Mouse (Mus musculus) MEL (cell line): Measurements from ENCODE around the gene Tcf7. TPM values are rescaled to one million over a fixed set of nuclear protein-coding genes. Genes with fewer than 3 reads are reported as not detected.

Experiments used
- DNase-seq: peaks from one replicate; pipeline ENCODE4 v3.0.0; 2011; ENCODE audit warnings: low read depth, low spot score
- H3K27ac ChIP-seq: 2 replicates; pipeline ENCODE4 v1.5.1; 2012; ENCODE audit warnings: low read depth, mild to moderate bottlenecking, control low read depth, low read length, moderate library complexity; ENCODE audit not compliant: control insufficient read depth
- H3K27me3 ChIP-seq, 2 experiments: fragments of 150-350 bp in 1 of 2; sonication (generic) in 1 of 2; 2 replicates each; pipeline ENCODE4 v1.6.1; 2012; ENCODE audit warnings: low read length in 2 of 2, mild to moderate bottlenecking in 2 of 2, improper control_type of control experiment in 1 of 2, moderate library complexity in 1 of 2; ENCODE audit not compliant: insufficient read depth in 2 of 2, control insufficient read depth in 1 of 2
- H3K36me3 ChIP-seq, 2 experiments: 2 replicates each; pipeline ENCODE4 v1.6.1; 2012 to 2014; ENCODE audit warnings: low read length in 2 of 2, improper control_type of control experiment in 1 of 2, inconsistent platforms in 1 of 2, mild to moderate bottlenecking in 1 of 2; ENCODE audit not compliant: insufficient read depth in 2 of 2, control insufficient read depth in 1 of 2
- H3K4me1 ChIP-seq, 2 experiments: fragments of 150-350 bp in 1 of 2; sonication (generic) in 1 of 2; 2 replicates each; pipeline ENCODE4 v1.6.1; 2012; ENCODE audit warnings: low read length in 2 of 2, improper control_type of control experiment in 1 of 2, mild to moderate bottlenecking in 1 of 2; ENCODE audit not compliant: insufficient read depth in 2 of 2, control insufficient read depth in 1 of 2
- H3K4me3 ChIP-seq, 2 experiments: fragments of 150-350 bp in 1 of 2; sonication (generic) in 1 of 2; 2 replicates each; pipeline ENCODE4 v1.5.1; 2012; ENCODE audit warnings: low read depth in 2 of 2, low read length in 2 of 2, mild to moderate bottlenecking in 2 of 2, moderate library complexity in 2 of 2, control low read depth in 1 of 2, improper control_type of control experiment in 1 of 2; ENCODE audit not compliant: control insufficient read depth in 1 of 2, insufficient read depth in 1 of 2
- H3K79me2 ChIP-seq: 2 replicates; pipeline ENCODE4 v1.6.1; 2012; ENCODE audit warnings: mild to moderate bottlenecking, low read length, moderate library complexity; ENCODE audit not compliant: control insufficient read depth, poor library complexity, insufficient read depth
- H3K9ac ChIP-seq: 2 replicates; pipeline ENCODE4 v1.6.1; 2012; ENCODE audit warnings: low read depth, mild to moderate bottlenecking, control low read depth, low read length, moderate library complexity; ENCODE audit not compliant: control insufficient read depth, poor library complexity, severe bottlenecking
- H3K9me3 ChIP-seq: fragments of 150-350 bp; sonication (generic); replicated peaks from 2 replicates; pipeline ENCODE4 v1.6.1; 2012; ENCODE audit warnings: mild to moderate bottlenecking, low read length, improper control_type of control experiment, moderate library complexity; ENCODE audit not compliant: insufficient read depth
- BHLHE40 ChIP-seq: IDR thresholded peaks from 2 replicates; pipeline ENCODE4 v1.6.1; 2012; ENCODE audit warnings: low read depth, mild to moderate bottlenecking, inconsistent platforms, low read length, improper control_type of control experiment, borderline replicate concordance
- CHD2 ChIP-seq: IDR thresholded peaks from 2 replicates; pipeline ENCODE4 v1.6.1; 2011; ENCODE audit warnings: low read length, improper control_type of control experiment
- CTCF ChIP-seq, 3 experiments: IDR thresholded peaks in 2 of 3; conservative IDR thresholded peaks in 1 of 3; 2 replicates each; pipeline ENCODE4 v1.5.1; 2011 to 2012; ENCODE audit warnings: low read length in 3 of 3, low read depth in 2 of 3, mild to moderate bottlenecking in 2 of 3, improper control_type of control experiment in 1 of 3, inconsistent platforms in 1 of 3, mixed read lengths in 1 of 3, moderate library complexity in 1 of 3; ENCODE audit not compliant: control insufficient read depth in 1 of 3, insufficient read depth in 1 of 3, poor library complexity in 1 of 3, severe bottlenecking in 1 of 3
- E2F4 ChIP-seq: IDR thresholded peaks from 2 replicates; pipeline ENCODE4 v1.6.1; 2011; ENCODE audit warnings: low read depth, low read length, improper control_type of control experiment, borderline replicate concordance
- ELF1 ChIP-seq: IDR thresholded peaks from 2 replicates; pipeline ENCODE4 v1.6.1; 2014; ENCODE audit warnings: low read depth, mild to moderate bottlenecking, inconsistent platforms, low read length, improper control_type of control experiment, moderate library complexity
- EP300 ChIP-seq, 2 experiments: IDR thresholded peaks; 2 replicates each; pipeline ENCODE4 v1.6.1; 2011; ENCODE audit warnings: improper control_type of control experiment in 2 of 2, low read length in 2 of 2, low read depth in 1 of 2, mild to moderate bottlenecking in 1 of 2
- ETS1 ChIP-seq: IDR thresholded peaks from 2 replicates; pipeline ENCODE4 v1.6.1; 2012; ENCODE audit warnings: low read depth, mild to moderate bottlenecking, inconsistent platforms, low read length, improper control_type of control experiment, moderate library complexity
- GATA1 ChIP-seq: IDR thresholded peaks from 2 replicates; pipeline ENCODE4 v1.6.1; 2011; ENCODE audit warnings: low read depth, low read length, improper control_type of control experiment
- HCFC1 ChIP-seq: IDR thresholded peaks from 2 replicates; pipeline ENCODE4 v1.6.1; 2012; ENCODE audit warnings: low read depth, mild to moderate bottlenecking, inconsistent platforms, low read length, improper control_type of control experiment, moderate library complexity
- JUND ChIP-seq: IDR thresholded peaks from 2 replicates; pipeline ENCODE4 v1.6.1; 2011; ENCODE audit warnings: low read depth, mild to moderate bottlenecking, improper control_type of control experiment, low read length
- KAT2A ChIP-seq: conservative IDR thresholded peaks from 2 replicates; pipeline ENCODE4 v1.6.1; 2012; ENCODE audit warnings: low read depth, low read length, improper control_type of control experiment, inconsistent platforms
- MAFK ChIP-seq: IDR thresholded peaks from 2 replicates; pipeline ENCODE4 v1.6.1; 2011; ENCODE audit warnings: low read depth, mild to moderate bottlenecking, low read length, improper control_type of control experiment, borderline replicate concordance
- MAX ChIP-seq: IDR thresholded peaks from 2 replicates; pipeline ENCODE4 v1.6.1; 2011; ENCODE audit warnings: low read length, improper control_type of control experiment
- MYB ChIP-seq: IDR thresholded peaks from 2 replicates; pipeline ENCODE4 v1.6.1; 2011; ENCODE audit warnings: mild to moderate bottlenecking, low read depth, low read length, improper control_type of control experiment
- MYC ChIP-seq: IDR thresholded peaks from 2 replicates; pipeline ENCODE4 v1.6.1; 2011; ENCODE audit warnings: low read depth, mild to moderate bottlenecking, low read length, improper control_type of control experiment, moderate library complexity
- NELFE ChIP-seq: IDR thresholded peaks from 2 replicates; pipeline ENCODE4 v1.6.1; 2011; ENCODE audit warnings: low read depth, low read length, improper control_type of control experiment
- NRF1 ChIP-seq: IDR thresholded peaks from 2 replicates; pipeline ENCODE4 v1.6.1; 2014; ENCODE audit warnings: low read depth, mild to moderate bottlenecking, inconsistent platforms, low read length, improper control_type of control experiment, moderate library complexity; ENCODE audit not compliant: poor library complexity, insufficient read depth, severe bottlenecking
- POLR2A ChIP-seq, 2 experiments: IDR thresholded peaks; 2 replicates each; pipeline ENCODE4 v1.6.1; 2011 to 2012; ENCODE audit warnings: low read length in 2 of 2, mild to moderate bottlenecking in 2 of 2, control low read depth in 1 of 2, improper control_type of control experiment in 1 of 2, low read depth in 1 of 2, moderate library complexity in 1 of 2; ENCODE audit not compliant: control insufficient read depth in 1 of 2, insufficient read depth in 1 of 2, poor library complexity in 1 of 2
- POLR2AphosphoS2 ChIP-seq: IDR thresholded peaks from 2 replicates; pipeline ENCODE4 v1.6.1; 2011; ENCODE audit warnings: low read length, improper control_type of control experiment
- POLR2AphosphoS5 ChIP-seq: IDR thresholded peaks from 2 replicates; pipeline ENCODE4 v1.6.1; 2012; ENCODE audit warnings: low read depth, borderline replicate concordance, mild to moderate bottlenecking, inconsistent platforms, low read length, moderate library complexity, mixed read lengths
- RCOR1 ChIP-seq: IDR thresholded peaks from 2 replicates; pipeline ENCODE4 v1.6.1; 2012; ENCODE audit warnings: low read depth, mild to moderate bottlenecking, inconsistent platforms, low read length, improper control_type of control experiment
- SMC3 ChIP-seq: IDR thresholded peaks from 2 replicates; pipeline ENCODE4 v1.6.1; 2011; ENCODE audit warnings: low read depth, low read length, improper control_type of control experiment
- TAL1 ChIP-seq: IDR thresholded peaks from 2 replicates; pipeline ENCODE4 v1.6.1; 2012; ENCODE audit warnings: mild to moderate bottlenecking, inconsistent platforms, low read length, moderate library complexity, mixed read lengths
- TCF12 ChIP-seq: IDR thresholded peaks from 2 replicates; pipeline ENCODE4 v1.6.1; 2014; ENCODE audit warnings: low read depth, mild to moderate bottlenecking, inconsistent platforms, low read length, improper control_type of control experiment, moderate library complexity
- UBTF ChIP-seq: IDR thresholded peaks from 2 replicates; pipeline ENCODE4 v1.6.1; 2012; ENCODE audit warnings: low read depth, mild to moderate bottlenecking, inconsistent platforms, low read length, improper control_type of control experiment, moderate library complexity, borderline replicate concordance; ENCODE audit not compliant: insufficient read depth
- USF2 ChIP-seq, 2 experiments: IDR thresholded peaks; 2 replicates each; pipeline ENCODE4 v1.6.1; 2011 to 2012; ENCODE audit warnings: improper control_type of control experiment in 2 of 2, low read length in 2 of 2, borderline replicate concordance in 1 of 2, inconsistent platforms in 1 of 2, low read depth in 1 of 2, mild to moderate bottlenecking in 1 of 2; ENCODE audit not compliant: insufficient read depth in 1 of 2
- ZKSCAN1 ChIP-seq: IDR thresholded peaks from 2 replicates; pipeline ENCODE4 v1.6.1; 2012; ENCODE audit warnings: low read depth, mild to moderate bottlenecking, inconsistent platforms, low read length, improper control_type of control experiment, moderate library complexity
- ZMIZ1 ChIP-seq: IDR thresholded peaks from 2 replicates; pipeline ENCODE4 v1.6.1; 2012; ENCODE audit warnings: low read depth, mild to moderate bottlenecking, inconsistent platforms, low read length, improper control_type of control experiment, moderate library complexity
- ZNF384 ChIP-seq: IDR thresholded peaks from 2 replicates; pipeline ENCODE4 v1.6.1; 2012; ENCODE audit warnings: low read depth, mild to moderate bottlenecking, inconsistent platforms, low read length, improper control_type of control experiment
- polyA plus RNA-seq, 2 experiments: library from polyadenylated mRNA; stranded (reverse) in 1 of 2; unstranded in 1 of 2; fragments of >175 nt in 1 of 2; fragments of >200 nt in 1 of 2; gene quantifications; 2 replicates each; pipeline versions ENCODE4 v1.2.1 to v1.2.4; 2012; ENCODE audit warnings: low replicate concordance in 2 of 2, low read depth in 1 of 2; ENCODE audit not compliant: insufficient read length in 2 of 2, insufficient read depth in 1 of 2, missing spikeins in 1 of 2
- total RNA-seq: library from RNA; depleted of rRNA; stranded (reverse); fragments of 300-350 nt; gene quantifications from 2 replicates; pipeline ENCODE4 v1.2.3, GENCODE M21; 2012

Gene Tcf7
- total and polyA plus RNA-seq, 3 experiments = 0.12 to 2.3 TPM; not detected in 1

DNA sequence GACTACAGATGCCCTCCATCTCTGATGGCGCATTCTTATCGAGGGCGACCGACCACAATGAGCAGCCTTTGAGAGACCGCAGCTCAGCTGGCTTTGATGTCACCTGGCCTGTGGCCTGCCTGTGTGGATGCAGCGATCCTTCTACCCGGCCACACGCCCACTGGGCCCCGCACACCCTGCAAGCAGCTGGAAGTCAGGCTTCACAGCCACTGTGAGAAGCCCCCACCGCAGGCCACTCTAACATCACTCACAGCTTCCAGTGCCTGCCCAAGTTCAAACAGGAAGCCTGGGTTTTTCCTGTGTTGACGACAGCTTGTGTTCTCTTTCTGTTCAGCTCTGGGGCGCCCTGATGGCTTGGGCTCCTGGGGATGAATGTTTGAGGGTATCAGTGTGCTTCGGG lies 35.6 kb upstream of the Tcf7 start:
- no peak overlapping the region for H3K27ac ChIP-seq
- DNase-seq = no peak
- no peak overlapping the region for H3K4me3 ChIP-seq

DNA sequence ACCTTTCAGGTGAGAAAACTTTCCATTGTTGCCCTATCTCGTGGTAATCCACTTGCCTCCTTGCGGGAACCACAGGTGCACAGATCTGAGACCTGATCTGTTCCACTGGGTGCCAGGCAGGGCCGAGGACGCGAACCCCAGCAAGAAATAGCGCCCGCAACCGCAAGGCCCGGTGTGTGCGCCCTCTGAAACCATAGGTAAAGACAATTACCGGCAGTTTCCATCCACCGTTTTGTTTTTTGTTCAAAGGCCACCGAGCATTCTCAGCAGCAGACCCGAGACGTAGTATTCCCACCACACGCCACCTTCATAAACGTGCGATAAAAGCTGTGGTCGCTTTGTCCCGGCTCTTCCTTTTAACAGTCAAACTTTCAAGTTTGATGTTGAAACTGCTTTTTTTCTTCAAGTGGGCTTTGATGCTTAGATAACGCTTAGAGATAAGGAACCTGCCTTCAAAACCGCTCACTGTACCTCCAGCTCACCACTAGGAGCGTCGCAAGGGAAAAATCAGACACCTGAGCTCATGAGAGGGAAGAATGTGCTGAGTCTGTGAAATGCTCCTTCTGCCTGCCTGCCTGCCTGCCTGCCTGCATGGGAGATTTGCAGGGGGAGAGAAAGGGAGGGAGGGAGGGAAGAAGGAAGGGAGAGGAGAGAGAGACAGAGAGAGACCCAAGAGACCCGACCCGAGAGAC lies 31.4 kb upstream of the Tcf7 start:
- DNase-seq = no peak
- TF ChIP-seq ZNF384 = no peak
- no peak for TF ChIP-seq JUND
- TF ChIP-seq ZMIZ1 = no peak
- no peak for TF ChIP-seq MAFK
- no peak for TF ChIP-seq POLR2AphosphoS5
- no peak for TF ChIP-seq TCF12
- TF ChIP-seq E2F4 = no peak
- TF ChIP-seq EP300 (IDR thresholded peaks at IDR 0.05; ENCODE audit: low read depth in 1 of 2, low read length in 2 of 2) = no peak
- TF ChIP-seq ETS1 = no peak
- TF ChIP-seq BHLHE40 = no peak
- no peak for TF ChIP-seq NELFE
- no peak for TF ChIP-seq ELF1
- no peak for TF ChIP-seq MYC
- TF ChIP-seq ZKSCAN1 = no peak
- no peak for TF ChIP-seq CTCF (IDR thresholded peaks at IDR 0.05 in 2 of 3, conservative IDR thresholded peaks at IDR 0.05 in 1 of 3; ENCODE audit: control insufficient read depth in 1 of 3, insufficient read depth in 1 of 3, low read depth in 2 of 3, low read length in 3 of 3, poor library complexity in 1 of 3, severe bottlenecking in 1 of 3)
- no peak for TF ChIP-seq MYB
- TF ChIP-seq SMC3 = no peak
- Histone ChIP-seq H3K4me3 (no peak overlapping the region), H3K4me1 (no peaks in the 10 kb centered on the region), H3K27ac (no peak overlapping the region), H3K9me3 (no peaks in the 10 kb centered on the region), H3K36me3 (no peaks in the 10 kb centered on the region), H3K27me3 (peaks cover 13 to 14% of the 10 kb centered on the region in 2 experiments), H3K79me2 (no peaks in the 10 kb centered on the region), H3K9ac (no peak overlapping the region)

More for the DNA sequence above, 35.6 kb upstream of the Tcf7 start:
- Histone ChIP-seq H3K79me2 (no peaks in the 10 kb centered on the region), H3K9me3 (no peaks in the 10 kb centered on the region), H3K27me3 (peaks cover 11 to 12% of the 10 kb centered on the region in 2 experiments), H3K9ac (no peak overlapping the region), H3K4me1 (no peaks in the 10 kb centered on the region), H3K36me3 (no peaks in the 10 kb centered on the region)
- TF ChIP-seq POLR2AphosphoS2 (no peak), RCOR1 (no peak), POLR2A (IDR thresholded peaks at IDR 0.05; ENCODE audit: control insufficient read depth in 1 of 2, insufficient read depth in 1 of 2, low read depth in 1 of 2, low read length in 2 of 2, poor library complexity in 1 of 2) (no peak), NRF1 (no peak), MAFK (no peak), NELFE (no peak), ZKSCAN1 (no peak), UBTF (no peak), TAL1 (no peak), USF2 (IDR thresholded peaks at IDR 0.05; ENCODE audit: borderline replicate concordance in 1 of 2, insufficient read depth in 1 of 2, low read depth in 1 of 2, low read length in 2 of 2) (no peak), GATA1 (no peak), KAT2A (no peak), CHD2 (no peak), MAX (no peak), POLR2AphosphoS5 (no peak), HCFC1 (no peak), ZMIZ1 (no peak), BHLHE40 (no peak)
